Mouse (Mus musculus) spleen, postnatal 10 days (tissue): ENCODE measurements around the gene Irgm1.
A peak's percentile ranks its signal among the peaks of the same experiment; 100 is the strongest.
"Not testable (repeated sequence)": the region's sequence is repeated elsewhere in the genome, so short reads cannot be mapped to it uniquely, and the experiment has no call there.

Experiments used
- DNase-seq, 2 experiments: peaks; one replicate each; pipeline ENCODE4 v3.0.0; 2021 to 2022; ENCODE audit warnings: low spot score in 2 of 2

Gene Irgm1

GRCm38 (mm10) chr11:48833731-48834639 is 37.5 kb downstream of the Irgm1 start:
- peak; percentile 89 to 92 for DNase-seq

GRCm38 (mm10) chr11:48833078-48833730 is 38.3 kb downstream of the Irgm1 start:
- no peak for DNase-seq

- no peak for DNase-seq
Measured at GRCm38 (mm10) chr11:48831273-48831672, 40.2 kb downstream of the Irgm1 start.

GRCm38 (mm10) chr11:48830279-48830678 is 41.2 kb downstream of the Irgm1 start:
- DNase-seq, result no peak

GRCm38 (mm10) chr11:48827926-48828325 is 43.6 kb downstream of the Irgm1 start:
- DNase-seq, result no peak

- DNase-seq, result no peak
Measured at GRCm38 (mm10) chr11:48826752-48827096, 44.8 kb downstream of the Irgm1 start.

GRCm38 (mm10) chr11:48825979-48826751 is 45.3 kb downstream of the Irgm1 start, which contains the start of the genes Trim7 and Gm12184:
Gene Trim7 (plus strand): TSS chr11:48826140.
Gene Gm12184 (minus strand): TSS chr11:48826655.
- peak in 1 of 2 experiments; percentile 37 for DNase-seq

- peak in 1 of 2 experiments; percentile 37 for DNase-seq
Measured at GRCm38 (mm10) chr11:48824311-48824830, 47.1 kb downstream of the Irgm1 start.

GRCm38 (mm10) chr11:48823536-48823972 is 47.9 kb downstream of the Irgm1 start:
- peak; percentile 69 to 79 for DNase-seq

- no peak for DNase-seq
Measured at GRCm38 (mm10) chr11:48822768-48823512, 48.5 kb downstream of the Irgm1 start.

- not testable (repeated sequence) for DNase-seq
Measured at GRCm38 (mm10) chr11:48821299-48821698, 50.2 kb downstream of the Irgm1 start.

GRCm38 (mm10) chr11:48820308-48820674 is 51.2 kb downstream of the Irgm1 start:
- DNase-seq, result no peak

GRCm38 (mm10) chr11:48819614-48820307 is 51.7 kb downstream of the Irgm1 start:
- DNase-seq, result no peak

GRCm38 (mm10) chr11:48818346-48818745 is 53.1 kb downstream of the Irgm1 start:
- peak; percentile 83 to 86 for DNase-seq

GRCm38 (mm10) chr11:48817794-48818193 is 53.7 kb downstream of the Irgm1 start:
- no peak for DNase-seq

GRCm38 (mm10) chr11:48816800-48817665 is 54.5 kb downstream of the Irgm1 start, which contains the start of gene Trim41:
Gene Trim41 (minus strand): TSS chr11:48817353.
- DNase-seq, result peak; percentile 98 to 100

- DNase-seq, result peak; percentile 46 to 67
Measured at GRCm38 (mm10) chr11:48816281-48816781, 55.2 kb downstream of the Irgm1 start.

- no peak for DNase-seq
Measured at GRCm38 (mm10) chr11:48815851-48816250, 55.6 kb downstream of the Irgm1 start.

- no peak for DNase-seq
Measured at GRCm38 (mm10) chr11:48813782-48814181, 57.7 kb downstream of the Irgm1 start.
